Mouse (Mus musculus): ENCODE results near the gene Pga5.

DNA sequence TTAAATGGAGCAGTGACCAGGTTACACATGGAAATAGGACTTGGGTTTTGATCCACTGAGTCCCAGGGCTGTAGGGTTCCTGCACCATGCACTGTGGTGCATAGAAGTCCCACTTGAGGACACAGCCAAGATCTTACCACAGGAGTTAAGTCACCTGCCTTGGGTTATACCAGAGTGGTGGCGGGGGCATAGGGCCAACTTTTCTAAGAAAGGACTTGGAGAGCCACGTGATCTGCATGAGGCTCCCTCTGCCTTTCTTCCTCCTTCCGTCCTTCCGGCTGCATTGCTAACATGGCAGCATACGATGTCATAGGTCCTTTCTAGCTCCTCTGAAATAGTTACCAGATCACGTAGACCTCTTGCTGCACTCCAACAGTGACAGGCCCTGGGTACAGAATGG, 37.6 kb upstream of the Pga5 start:
- TF ChIP-seq CTCF (IDR thresholded peaks at IDR 0.05; ENCODE audit: borderline replicate concordance, insufficient read depth, low read depth, low read length) (no peak), POLR2A (IDR thresholded peaks at IDR 0.05; ENCODE audit: borderline replicate concordance, insufficient read depth, low read length) (no peak)
